Mouse (Mus musculus): ENCODE data around the gene Ccnd1.
A peak's percentile ranks its signal among the peaks of the same experiment; 100 is the strongest.

Ccnd1 gene

DNA sequence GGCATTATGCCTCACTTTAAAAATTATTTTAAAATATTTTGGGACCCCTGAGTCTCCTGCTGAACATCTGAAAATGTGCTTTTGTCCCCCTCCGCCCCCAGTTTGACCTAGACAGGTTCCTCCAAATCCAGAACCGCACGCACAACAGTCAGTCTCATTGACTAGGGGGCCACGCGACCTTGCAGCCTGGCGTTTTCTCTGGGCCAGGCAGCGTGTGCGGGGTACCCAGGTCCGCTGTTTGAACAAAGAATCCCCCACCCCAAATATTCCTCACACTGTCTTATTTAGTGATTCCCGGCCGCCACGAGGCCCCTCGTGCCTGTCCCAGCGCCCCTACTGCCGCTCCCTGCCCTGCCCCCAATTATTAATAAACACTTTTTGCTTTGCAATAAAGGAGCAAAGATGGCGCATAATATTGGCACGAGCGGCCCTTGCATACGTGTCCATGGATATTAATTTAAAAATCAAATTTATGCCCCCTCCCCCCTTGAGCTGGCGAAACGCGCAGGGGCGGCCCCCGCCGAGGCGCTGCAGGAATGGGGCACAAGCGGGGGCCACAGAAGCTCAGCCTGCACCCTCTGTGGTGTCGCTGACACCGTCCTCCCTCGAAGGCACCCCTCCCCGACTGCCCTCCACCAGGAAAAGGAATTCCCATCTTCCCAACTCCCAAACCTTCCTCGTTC lies 923 bp downstream of the Ccnd1 start:
- DNase-seq (ENCODE audit: low spot score): no peak

DNA sequence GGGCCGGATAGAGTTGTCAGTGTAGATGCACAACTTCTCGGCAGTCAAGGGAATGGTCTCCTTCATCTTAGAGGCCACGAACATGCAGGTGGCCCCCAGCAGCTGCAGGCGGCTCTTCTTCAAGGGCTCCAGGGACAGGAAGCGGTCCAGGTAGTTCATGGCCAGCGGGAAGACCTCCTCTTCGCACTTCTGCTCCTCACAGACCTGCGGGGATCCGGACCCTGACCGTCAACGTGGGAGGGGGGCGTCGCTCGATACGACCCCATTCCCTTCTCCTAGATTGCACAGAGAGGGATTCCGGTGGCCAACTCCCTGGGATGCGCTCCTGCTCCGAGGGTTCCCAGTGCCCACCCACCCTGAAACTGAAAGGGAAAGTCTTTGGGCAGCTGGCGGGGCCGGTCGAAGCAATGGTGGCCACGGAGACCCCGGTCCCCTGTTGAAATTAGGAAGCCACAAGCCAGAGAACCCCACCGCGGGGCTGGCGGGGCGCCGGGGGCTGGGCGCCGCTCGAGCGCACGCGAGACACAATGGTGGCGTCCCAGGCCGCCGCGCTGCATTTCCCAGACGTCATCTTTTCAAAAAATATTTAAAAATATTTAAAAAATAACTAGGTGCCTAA lies 1.7 kb downstream of the Ccnd1 start:
- no peak for DNase-seq (ENCODE audit: low spot score)

DNA sequence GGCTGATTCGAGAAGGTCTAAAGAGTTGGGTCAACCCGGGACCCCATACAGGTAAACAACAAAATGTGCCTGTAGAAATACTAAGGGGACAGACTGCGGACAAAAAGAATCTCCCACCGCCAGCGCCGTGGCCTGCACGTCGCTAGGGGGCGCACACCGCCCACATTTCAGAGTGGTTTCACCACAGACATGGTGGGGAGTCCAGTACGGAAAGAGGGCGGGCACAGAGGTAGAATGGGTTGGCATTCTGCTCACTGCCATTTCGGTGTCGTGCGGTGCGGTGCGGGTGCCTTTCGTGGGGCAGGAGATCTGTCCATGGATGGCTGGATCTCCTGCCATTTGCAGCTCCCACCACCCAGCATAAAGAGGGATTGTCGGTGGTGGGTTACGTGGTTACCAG lies 2.2 kb downstream of the Ccnd1 start:
- DNase-seq (ENCODE audit: low spot score): peak; percentile 71

DNA sequence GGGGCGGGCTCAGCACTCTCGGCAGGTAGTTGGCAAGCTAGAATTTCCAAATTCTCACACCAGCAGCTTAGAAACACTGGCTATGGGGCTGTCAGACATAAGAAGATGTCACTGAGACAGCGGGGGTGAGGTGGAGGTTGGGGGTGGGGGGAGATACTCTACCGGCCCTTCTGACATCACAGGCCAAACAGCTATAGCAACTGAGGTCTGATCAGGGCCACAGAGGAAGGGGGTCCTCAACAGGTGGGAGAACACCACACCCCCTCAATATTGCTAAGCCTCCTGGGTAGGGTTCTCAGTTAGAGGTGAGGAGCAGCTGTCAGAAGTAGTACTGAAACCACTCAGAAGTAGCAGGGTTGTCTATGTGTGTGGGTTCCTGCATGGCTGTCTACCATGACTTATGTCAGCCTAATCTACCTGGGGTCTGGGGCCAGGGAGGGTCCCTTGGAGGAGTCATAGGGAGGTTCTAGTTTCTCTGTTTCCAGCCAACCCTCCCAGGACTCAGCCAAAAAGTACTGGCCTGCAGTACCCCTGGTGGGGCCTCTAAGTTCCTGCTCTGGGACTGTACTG lies 3.3 kb downstream of the Ccnd1 start:
- no peak for DNase-seq (ENCODE audit: low spot score)

DNA sequence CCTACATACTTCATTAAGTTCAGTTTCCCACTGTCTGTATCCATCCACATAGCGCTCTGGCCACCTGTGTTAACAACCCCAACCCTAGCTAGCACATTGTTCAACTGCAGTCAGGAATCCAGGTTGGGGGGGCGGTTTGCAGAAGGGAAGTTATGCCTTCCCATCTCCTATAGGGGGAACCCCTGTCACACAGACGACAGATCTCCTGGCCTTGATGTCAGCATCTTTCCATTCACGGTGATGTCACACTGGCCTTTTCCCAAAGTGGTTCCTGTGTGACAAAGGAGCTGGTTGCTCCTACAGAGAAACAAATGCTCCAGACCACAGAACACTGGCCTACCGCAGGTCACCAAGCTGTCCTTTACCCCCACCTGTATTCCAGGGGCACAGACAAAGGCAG lies 4.2 kb downstream of the Ccnd1 start:
- no peak for DNase-seq (ENCODE audit: low spot score)

DNA sequence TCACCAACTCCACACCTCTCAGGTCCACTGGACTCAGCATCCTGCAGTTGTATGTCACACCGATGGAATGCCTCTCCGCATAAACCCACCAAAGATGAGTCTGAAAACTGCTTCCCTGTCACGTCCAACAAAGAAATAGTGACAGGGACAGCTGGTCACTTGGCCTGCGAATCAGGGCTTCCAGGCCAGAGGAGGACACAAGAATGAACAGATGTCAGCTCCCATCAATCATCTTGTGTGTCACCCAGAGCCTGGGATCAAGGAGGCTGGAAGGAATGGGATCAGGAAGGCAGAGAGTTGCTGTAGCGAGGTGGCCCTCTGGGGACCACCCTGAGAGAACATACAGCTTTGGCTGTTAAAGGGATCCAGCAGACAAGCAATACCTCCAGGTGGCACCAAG lies 4.8 kb downstream of the Ccnd1 start:
- DNase-seq (ENCODE audit: low spot score): no peak

DNA sequence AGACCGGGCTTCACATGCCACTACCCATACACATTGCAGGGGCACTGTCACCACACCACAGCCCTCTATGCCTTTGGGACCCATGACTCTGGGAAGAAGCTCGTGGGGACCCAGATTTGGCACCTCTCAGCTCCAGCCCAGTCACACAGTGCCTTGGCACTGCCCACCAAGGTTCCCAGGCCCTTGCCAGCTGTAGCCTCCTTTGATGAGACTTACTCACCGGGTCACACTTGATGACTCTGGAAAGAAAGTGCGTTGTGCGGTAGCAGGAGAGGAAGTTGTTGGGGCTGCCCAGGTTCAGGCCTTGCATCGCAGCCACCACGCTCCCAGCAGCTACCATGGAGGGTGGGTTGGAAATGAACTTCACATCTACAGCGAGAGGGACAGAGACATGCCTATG lies 5.9 kb downstream of the Ccnd1 start:
- no peak for DNase-seq (ENCODE audit: low spot score)

DNA sequence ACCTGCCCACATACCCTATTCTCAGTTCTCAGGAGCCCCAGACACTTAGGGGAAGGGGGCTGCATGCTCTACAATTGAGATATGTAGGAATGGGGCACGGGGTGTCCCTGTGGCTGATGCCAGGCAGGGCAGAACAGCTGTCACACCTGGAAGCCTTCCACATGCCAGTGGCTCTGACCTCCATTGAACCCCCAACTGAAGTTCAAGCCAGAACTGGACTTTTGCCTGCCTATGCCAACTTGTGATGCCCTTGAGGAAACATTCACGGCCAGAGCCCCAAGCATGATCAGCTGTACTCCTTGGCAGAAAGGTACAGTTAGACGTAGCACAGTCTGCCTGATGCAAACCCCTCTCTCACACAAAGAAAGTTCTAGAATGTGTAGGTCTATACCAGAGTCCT lies 6.4 kb downstream of the Ccnd1 start:
- DNase-seq (ENCODE audit: low spot score): no peak

DNA sequence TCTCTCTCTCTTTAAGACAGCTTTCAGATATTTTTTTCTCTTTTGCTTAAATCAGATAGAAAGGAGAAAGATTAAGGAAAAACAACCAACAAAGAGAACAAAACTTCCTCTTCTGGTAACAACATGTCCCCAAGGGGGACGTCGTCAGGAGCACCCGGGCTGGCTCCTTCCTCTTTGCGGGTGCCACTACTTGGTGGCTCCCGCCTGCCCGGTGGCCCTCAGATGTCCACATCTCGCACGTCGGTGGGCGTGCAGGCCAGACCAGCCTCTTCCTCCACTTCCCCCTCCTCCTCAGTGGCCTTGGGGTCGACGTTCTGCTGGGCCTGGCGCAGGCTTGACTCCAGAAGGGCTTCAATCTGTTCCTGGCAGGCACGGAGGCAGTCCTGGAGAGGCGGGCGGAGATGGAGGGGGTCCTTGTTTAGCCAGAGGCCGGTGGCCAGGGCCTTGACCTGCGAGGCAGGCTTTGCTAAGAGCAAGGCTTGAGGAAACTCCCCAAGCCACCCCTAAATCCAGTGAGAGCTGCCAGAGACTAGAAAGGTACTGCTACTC lies 7.3 kb downstream of the Ccnd1 start:
- no peak for DNase-seq (ENCODE audit: low spot score)

DNA sequence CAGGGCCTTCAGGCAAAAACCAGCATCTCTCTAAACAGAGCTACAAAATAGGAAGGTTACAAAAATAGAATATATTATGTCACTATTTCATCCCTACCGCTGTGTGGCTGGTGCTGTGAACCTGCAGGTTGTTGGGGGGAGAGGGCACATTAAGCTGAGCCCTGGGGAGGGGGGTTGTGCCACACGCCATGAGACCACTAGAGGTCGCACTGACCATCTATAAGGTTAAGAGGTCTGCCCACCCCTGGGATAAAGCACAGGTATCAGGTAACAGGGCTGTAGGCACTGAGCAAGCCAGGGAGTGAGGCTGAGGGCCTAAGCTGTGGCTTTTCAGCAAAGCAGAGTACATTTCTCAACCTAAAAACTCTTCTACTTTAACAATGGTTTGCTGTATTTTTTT lies 7.9 kb downstream of the Ccnd1 start:
- no peak for DNase-seq (ENCODE audit: low spot score)

DNA sequence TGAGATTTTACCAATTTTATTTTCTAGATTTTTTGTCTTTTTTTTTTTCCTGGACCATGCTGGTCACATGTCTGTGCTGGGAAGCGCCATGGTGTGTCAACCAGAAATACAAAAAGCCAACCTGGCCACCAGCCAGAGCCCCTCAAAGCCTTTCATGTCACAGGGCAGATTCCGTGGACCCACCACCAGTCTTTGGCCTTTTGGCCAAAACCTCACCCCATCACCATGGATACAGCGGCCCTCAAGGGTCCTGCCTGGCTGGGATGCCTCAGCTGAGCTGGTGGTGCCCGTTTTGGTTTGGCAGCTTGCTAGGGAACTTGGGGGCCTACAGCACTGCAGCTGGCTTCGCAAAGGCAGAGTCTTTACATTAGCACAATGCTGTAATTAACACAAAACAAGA lies 9.8 kb downstream of the Ccnd1 start:
- no peak for DNase-seq (ENCODE audit: low spot score)

DNA sequence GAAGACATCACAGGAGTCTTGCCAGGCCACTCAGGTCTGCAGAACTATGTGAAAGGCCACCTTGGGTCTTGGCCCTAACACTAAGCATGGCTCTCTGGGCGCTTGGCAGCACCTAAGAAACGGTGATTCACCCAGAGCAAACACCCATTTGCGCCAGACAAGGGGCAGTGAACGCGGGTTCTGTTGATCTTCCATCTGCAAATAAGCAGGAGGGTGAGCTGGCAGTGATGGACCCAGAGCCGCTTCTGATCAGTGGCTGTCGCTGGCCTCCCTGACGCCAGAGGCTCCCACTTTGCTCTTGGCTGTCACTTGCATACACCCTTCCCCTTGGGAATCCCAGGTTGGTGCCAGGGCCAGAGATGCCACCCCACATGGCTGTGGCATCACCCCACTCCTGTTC lies 10.2 kb downstream of the Ccnd1 start:
- DNase-seq (ENCODE audit: low spot score): no peak

DNA sequence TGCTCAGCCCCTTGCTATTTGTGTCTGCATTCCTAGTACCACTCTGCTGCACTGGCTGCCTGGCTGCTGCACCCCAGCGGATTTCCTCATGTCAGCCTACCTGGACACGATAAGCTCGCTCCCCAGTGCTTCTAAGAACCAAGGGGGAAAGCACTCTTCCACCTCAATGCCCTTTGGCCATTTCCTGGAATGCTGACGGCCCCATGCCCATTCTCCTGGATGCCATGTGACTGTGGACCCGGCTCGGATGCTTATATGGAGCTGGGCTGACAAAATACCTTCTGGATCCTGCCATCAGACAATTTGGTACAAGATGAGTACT lies 10.9 kb downstream of the Ccnd1 start:
- DNase-seq (ENCODE audit: low spot score): no peak

DNA sequence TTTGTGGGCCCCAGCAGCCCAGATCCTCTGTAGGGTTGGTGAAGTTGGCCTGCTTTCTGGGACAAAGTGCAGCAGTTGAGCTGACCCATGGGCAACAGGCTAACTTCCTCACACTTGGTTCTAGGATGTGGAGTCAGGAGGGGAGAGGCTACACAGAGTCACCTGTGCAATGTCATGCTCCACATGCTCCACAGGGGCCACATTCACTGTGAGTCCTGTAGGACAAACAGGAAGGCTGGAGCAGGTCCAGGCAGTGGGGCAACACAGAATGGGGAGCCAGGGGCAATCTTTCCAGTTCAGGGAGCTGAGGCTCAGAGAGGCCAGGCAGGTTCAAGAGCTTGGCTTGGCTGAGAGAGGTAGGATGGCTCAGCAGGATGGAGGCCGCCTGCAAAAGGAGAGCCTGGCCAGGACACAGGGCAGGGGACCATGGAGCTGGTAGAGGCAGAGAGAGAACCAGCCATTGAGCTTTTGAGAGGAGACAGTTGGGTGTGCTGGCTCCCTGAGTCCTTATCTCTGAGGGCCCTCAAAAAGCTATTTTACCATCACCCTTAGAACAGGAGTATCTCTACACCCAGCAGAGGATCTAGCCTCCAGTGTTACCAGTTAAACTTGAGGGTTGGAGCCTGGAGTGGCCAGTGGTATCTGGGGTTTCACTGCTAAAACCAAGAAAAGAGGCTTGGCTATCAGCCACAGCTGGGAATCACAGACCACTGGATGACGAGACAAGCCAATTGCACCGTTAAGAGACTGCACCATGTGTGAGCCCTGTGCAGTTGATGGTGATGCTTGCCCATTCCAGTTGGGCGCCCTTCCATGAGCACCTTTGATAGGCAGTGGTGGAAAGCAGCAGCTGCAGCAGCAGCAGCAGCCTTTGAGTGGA lies 11.5 kb downstream of the Ccnd1 start:
- DNase-seq (ENCODE audit: low spot score): no peak

DNA sequence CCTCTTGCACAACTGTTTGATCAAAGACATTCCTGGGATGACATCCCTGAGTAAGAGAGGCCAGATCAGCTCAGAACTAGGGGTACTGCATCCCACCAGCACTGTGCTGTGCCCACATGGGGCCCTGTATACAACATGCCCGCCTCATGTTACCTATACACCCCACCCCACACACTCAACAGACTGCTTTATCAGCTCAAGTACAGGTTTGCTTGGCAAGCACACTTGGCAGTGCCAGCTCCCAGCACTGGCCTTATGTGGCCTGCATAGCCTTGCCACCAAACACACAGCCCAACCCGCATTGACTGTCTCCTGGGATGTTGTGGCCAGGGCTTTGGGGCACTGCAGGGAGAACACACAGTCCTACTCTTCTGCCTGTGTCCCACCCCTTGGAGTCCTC lies 12.1 kb downstream of the Ccnd1 start:
- DNase-seq (ENCODE audit: low spot score): no peak

DNA sequence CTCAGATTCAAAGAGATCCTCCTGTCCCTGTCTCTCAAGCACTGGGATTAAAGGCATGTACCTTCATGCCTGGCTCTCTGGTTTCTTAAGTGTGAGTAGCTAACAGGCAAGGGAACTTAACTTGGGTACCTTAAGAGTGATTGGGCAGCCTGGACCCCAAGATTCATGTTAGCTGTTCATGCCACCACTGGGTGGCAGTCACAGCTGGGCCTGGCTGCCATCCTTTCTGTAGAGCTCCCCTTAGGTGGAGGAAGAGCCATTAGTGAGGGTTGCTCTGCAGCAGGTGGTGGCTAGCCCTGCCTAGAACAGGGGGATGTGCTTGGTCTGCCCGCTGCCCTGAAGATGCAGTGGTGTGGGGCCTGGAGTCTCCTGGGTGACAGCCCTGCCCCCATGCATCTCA lies 20.9 kb downstream of the Ccnd1 start:
- no peak for DNase-seq (ENCODE audit: low spot score)

DNA sequence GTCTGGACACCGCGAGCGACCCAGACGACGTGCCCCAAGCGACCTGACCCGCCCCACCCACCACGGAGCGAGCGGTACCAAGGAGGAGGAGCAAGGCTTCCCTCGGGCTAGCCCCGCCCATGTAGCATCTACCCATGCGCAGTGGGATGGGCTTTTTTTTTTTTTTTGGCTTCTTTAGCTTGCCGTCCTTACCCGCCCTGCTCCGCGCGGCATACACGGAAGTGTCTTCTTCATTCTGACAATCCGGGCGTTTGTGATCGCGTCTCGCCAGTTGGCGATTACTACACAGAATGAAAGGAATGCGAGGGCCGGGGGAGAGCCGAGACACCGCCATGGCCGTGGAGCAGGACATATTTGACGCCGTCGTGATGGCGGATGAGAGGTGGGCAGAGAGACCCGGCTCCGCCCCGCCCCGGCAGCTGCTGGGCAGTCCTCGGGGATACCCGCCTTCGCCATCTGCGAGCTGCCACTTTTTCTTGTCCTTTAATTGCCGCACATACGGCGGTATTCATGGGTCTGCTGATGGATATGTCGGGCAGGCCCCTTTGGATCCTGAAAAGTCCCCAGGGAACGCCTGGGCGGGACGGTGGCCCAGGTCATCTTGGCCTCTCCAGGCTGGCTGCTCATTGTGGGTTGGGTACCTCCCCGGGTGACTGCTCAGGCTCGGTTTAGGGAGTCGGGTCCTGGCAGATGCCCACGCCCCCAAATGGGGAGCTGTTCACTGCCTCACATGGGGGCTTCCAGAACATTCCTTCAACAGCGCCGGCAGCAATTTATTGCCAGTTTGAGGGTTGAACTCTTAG lies 24.6 kb downstream of the Ccnd1 start, which contains the start of gene LTO1:
Gene LTO1 (plus strand): TSS at position 153 of the 803 bp plus-strand sequence.
- DNase-seq (ENCODE audit: low spot score): peak; percentile 81

DNA sequence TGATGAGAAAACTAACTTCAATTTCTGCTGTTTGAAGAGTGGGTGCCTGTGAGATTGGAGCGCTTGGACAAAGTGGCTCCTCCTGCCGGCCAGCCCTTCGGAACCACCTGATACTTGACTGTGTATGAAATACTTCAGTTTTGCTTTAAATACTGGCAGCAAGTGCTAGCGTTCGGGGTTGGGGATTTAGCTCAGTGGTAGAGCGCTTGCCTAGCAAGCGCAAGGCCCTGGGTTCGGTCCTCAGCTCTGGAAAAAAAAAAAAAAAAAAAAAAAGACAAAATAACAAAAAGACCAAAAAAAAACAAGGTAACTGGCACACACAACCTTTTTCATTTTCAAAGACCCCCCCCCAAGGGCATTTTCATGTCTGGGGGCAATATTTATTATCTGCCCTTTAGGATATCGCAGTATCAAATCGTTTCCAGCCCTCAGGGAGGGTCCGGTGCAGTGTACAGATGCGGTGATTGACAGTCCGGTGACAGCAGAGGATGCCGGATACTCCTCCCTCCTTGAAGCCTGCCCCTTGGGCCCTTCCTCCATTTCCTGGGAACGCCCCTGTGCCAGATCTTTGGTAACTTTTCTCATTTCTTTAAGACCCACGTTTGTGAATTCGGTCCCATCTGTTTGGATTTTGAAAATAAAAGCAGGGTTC lies 25.3 kb downstream of the Ccnd1 start:
- DNase-seq (ENCODE audit: low spot score): no peak

DNA sequence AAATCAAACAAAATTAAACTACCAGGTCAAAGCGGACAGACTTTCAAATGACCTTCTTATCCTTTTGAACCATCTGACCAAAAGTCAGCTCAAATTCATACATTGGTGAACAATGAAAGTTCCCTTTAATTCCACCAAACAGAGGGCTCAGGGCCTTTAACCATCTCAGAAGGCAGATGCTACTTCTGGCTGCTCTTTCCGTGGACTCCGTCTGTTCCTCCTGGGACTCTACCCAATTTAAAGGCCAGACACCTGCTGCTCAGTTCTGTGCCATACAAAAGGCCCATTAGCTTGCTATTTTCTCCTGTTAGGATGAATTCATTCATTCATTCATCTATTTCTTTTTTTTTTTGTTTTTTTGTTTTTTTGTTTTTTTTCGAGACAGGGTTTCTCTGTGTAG lies 26.8 kb downstream of the Ccnd1 start:
- DNase-seq (ENCODE audit: low spot score): no peak

DNA sequence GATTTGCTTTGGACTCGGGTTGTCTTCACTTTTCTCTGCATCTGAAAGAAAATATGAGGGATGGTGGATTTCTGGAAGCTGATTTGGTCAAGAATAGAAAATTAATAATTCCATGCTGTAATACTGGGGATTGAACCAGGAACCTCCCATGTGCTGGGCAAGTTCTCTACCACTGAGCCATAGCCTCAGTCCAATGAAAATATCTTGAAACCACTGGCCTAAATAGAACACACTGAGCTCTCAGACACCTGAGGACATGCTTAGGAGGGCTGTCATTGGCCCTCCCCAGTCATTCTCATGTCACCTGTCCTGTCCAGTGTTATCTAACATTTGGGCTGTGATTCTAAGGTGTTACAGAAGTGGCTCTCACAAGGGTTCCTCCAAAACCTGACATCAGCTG lies 28.6 kb downstream of the Ccnd1 start:
- no peak for DNase-seq (ENCODE audit: low spot score)

DNA sequence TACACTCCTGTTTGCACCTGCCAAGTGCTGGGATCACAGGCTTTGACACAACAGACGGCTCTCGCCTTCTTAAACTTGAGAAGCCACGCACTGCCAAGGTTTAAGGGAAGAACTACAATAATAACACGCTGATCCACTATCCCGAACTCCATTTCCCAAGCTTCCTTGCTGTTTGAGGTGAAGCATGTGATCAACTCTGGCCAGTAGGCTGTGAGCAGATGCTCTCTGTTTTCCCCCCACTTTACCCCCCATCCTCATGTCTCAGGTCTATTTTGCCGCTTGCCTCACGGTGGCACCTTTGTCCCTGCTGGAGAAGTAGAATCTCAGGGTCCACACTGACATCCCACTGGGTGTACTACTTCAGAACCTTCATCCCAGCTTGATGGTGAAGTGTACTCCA lies 31.0 kb downstream of the Ccnd1 start:
- no peak for DNase-seq (ENCODE audit: low spot score)
